ENCODE assay signal across 8 mouse cellular contexts in the genomic region with DNA sequence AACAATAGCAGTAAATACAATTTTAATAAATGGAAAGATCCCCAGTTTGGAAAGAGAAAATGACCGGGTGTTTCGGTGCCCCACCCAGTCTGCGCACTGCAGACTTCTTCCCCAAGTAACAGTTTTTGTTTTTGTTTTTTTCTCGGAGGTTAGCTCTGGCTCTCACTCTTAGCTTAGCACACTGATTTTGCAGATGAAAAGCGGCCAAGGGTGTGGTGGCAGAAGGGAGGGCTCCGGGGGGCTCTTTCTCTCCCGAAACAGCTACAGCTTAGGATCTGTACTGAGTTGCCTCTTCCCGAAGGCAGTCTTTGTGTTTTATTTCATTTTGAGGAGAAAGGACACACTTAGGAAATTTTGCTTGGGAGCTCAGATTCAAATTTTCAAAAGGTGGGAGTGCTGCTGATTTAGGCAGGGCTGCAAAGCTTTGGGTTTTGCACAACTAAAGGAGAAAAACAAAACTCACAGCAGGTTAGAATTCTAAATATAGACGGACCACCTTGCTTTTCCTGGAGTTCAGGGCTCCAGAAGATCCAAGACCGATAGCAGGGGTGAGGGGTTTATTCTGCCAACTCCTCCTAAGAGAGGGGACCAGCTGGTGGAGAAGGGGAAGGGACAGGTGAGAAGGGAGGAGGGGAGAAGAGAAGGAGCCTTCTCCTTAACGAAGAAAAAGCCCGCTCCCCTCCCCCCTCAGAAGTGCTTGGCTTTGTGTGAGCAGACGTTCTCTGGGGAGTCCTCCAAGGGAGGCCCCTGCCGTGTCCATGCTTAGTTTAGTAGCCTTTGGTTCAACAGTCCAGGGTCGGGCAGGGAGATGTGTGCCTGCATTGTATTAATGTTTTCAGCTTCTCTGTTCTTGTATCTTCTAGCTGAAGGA. TPM values are rescaled to one million over a fixed set of nuclear protein-coding genes. Genes with fewer than 3 reads are reported as not detected.
DNase-seq lines count a peak whose midpoint lies in the region; ATAC-seq and TF ChIP-seq lines count a peak whose summit lies in the region.

No protein-coding gene starts in this region.

- intact Hi-C loops in heart, postnatal 25 days (cut with DNase I) = loop anchor here (5.0 kb wide), 1 partner anchor 54 kb away; no protein-coding TSS in a partner anchor

- no peak for DNase-seq in heart, embryonic 10.5 days (ENCODE audit: low spot score)
- DNase-seq in heart, postnatal 25 days (ENCODE audit: low spot score) = no peak
- peak; percentile 33 for DNase-seq in brain, adult 2 months (ENCODE audit: low read depth, low spot score)
- no peak for DNase-seq in heart, postnatal 0 days (ENCODE audit: low spot score)
- DNase-seq in neural tube, embryonic 11.5 days (ENCODE audit: low spot score) = peak; percentile 76
- DNase-seq in kidney, adult 11 months = no peak

- WGBS in heart, embryonic 10.5 days = 23% methylated on average over 15 of the region's 15 CpGs
- WGBS in heart, postnatal 0 days = 31% methylated on average over 15 of the region's 15 CpGs
- 17% methylated on average over 15 of the region's 15 CpGs for WGBS in neural tube, embryonic 11.5 days

- no peak for ATAC-seq in heart, postnatal 0 days (ENCODE audit: insufficient read depth, low read depth)
- ATAC-seq in neural tube, embryonic 11.5 days (ENCODE audit: insufficient read depth, low FRiP score, low TSS enrichment) = 0 out of 2 replicates have a peak, but pooled peaks have one; percentile 16
- no peak for ATAC-seq in activated CD4-positive, CD25-positive, alpha-beta regulatory T cell, adult 4 months
- ATAC-seq in frontal cortex, adult (ENCODE audit: low TSS enrichment) = no peak

- no peak for TF ChIP-seq CTCF in heart, postnatal 0 days (IDR thresholded peaks at IDR 0.05; ENCODE audit: low read depth)

- H3K9me3 ChIP-seq in heart, embryonic 10.5 days = no peaks in the 10 kb centered on the region
- H3K9me3 ChIP-seq in heart, postnatal 0 days (replicated peaks; ENCODE audit: control insufficient read depth, low read length) = no peaks in the 10 kb centered on the region
- no peaks in the 10 kb centered on the region for H3K9me3 ChIP-seq in neural tube, embryonic 11.5 days (ENCODE audit: control insufficient read depth, low read length)

- H3K4me3 ChIP-seq in heart, embryonic 10.5 days = peak overlapping the region; percentile 19
- no peak overlapping the region for H3K4me3 ChIP-seq in heart, postnatal 0 days (ENCODE audit: low read depth, low read length)
- H3K4me3 ChIP-seq in neural tube, embryonic 11.5 days (ENCODE audit: low read depth, low read length) = peak overlapping the region; percentile 12; the same call in 1 of the 2 replicates

- H3K27me3 ChIP-seq in heart, embryonic 10.5 days (ENCODE audit: insufficient read depth, poor library complexity, severe bottlenecking) = no peaks in the 10 kb centered on the region
- no peaks in the 10 kb centered on the region for H3K27me3 ChIP-seq in heart, postnatal 0 days (ENCODE audit: control insufficient read depth, insufficient read depth, low read length)
- H3K27me3 ChIP-seq in neural tube, embryonic 11.5 days (ENCODE audit: control insufficient read depth, insufficient read depth, low read length) = no peaks in the 10 kb centered on the region

- no peak overlapping the region for H3K4me2 ChIP-seq in heart, postnatal 0 days (ENCODE audit: low read depth, low read length)
- H3K4me2 ChIP-seq in neural tube, embryonic 11.5 days (ENCODE audit: low read depth) = peak overlapping the region; percentile 56

- peaks cover 77% of the 10 kb centered on the region for H3K4me1 ChIP-seq in heart, embryonic 10.5 days
- peaks cover 17% of the 10 kb centered on the region; the same call in 1 of the 2 replicates for H3K4me1 ChIP-seq in heart, postnatal 0 days (ENCODE audit: control insufficient read depth, insufficient read depth)
- H3K4me1 ChIP-seq in neural tube, embryonic 11.5 days (ENCODE audit: control insufficient read depth, insufficient read depth, low read length) = peaks cover 51% of the 10 kb centered on the region

- no peak for TF ChIP-seq EP300 in heart, postnatal 0 days (IDR thresholded peaks at IDR 0.05; ENCODE audit: low read depth)

- H3K9ac ChIP-seq in heart, postnatal 0 days (replicated peaks; ENCODE audit: low read depth, low read length) = 0 out of 2 replicates have a peak overlapping the region, but pooled peaks have one; percentile 24
- peak overlapping the region; percentile 77 for H3K9ac ChIP-seq in neural tube, embryonic 11.5 days (ENCODE audit: low read length)

- H3K36me3 ChIP-seq in heart, embryonic 10.5 days = no peaks in the 10 kb centered on the region
- H3K36me3 ChIP-seq in heart, postnatal 0 days (replicated peaks; ENCODE audit: control insufficient read depth, insufficient read depth, low read length) = no peaks in the 10 kb centered on the region
- no peaks in the 10 kb centered on the region; the same call in 1 of the 2 replicates for H3K36me3 ChIP-seq in neural tube, embryonic 11.5 days (ENCODE audit: control insufficient read depth, insufficient read depth, low read length)

- peak overlapping the region; percentile 94 for H3K27ac ChIP-seq in heart, embryonic 10.5 days
- H3K27ac ChIP-seq in heart, postnatal 0 days (ENCODE audit: low read depth) = peak overlapping the region; percentile 1; the same call in 1 of the 2 replicates
- H3K27ac ChIP-seq in neural tube, embryonic 11.5 days (ENCODE audit: low read depth, low read length) = peak overlapping the region; percentile 89

RNA-seq across cellular contexts. Expression of gene Tuba1a, which starts 37.4 kb away (rescaled TPM):
- polyA plus RNA-seq in heart, embryonic 10.5 days (2016; fragmentation: Nextera tagmentation; extraction: Ambion mirVana) = 1,319 and 1,394 TPM in 2 replicates
- 100 to 1,000 TPM in 1 of 2 experiments, 10 to 100 TPM in 1; 99.4 to 105 TPM for total RNA-seq in heart, postnatal 25 days (2021)
- total RNA-seq in heart, postnatal 0 days (2014; rRNA removed; ENCODE audit: low replicate concordance) = 1,016 and 1,136 TPM in 2 replicates
- polyA plus RNA-seq in heart, postnatal 0 days (2015; fragmentation: Nextera tagmentation; extraction: Ambion mirVana) = 404 and 408 TPM in 2 replicates
- polyA plus RNA-seq in neural tube, embryonic 11.5 days (2014; fragmentation: Nextera tagmentation; extraction: Ambion mirVana) = 8,277 and 8,733 TPM in 2 replicates
- 100 to 1,000 TPM; 243 to 273 TPM for polyA plus RNA-seq in activated CD4-positive, CD25-positive, alpha-beta regulatory T cell, adult 4 months (2017; shearing (Covaris generic))

RNA-seq across cellular contexts. Expression of gene Gm49450, which starts 37.6 kb away (rescaled TPM):
- polyA plus RNA-seq in heart, embryonic 10.5 days (2016; fragmentation: Nextera tagmentation; extraction: Ambion mirVana) = not detected in 2 replicates
- not detected for total RNA-seq in heart, postnatal 25 days (2021)
- total RNA-seq in heart, postnatal 0 days (2014; rRNA removed; ENCODE audit: low replicate concordance) = 78.3 and 158 TPM in 2 replicates
- polyA plus RNA-seq in heart, postnatal 0 days (2015; fragmentation: Nextera tagmentation; extraction: Ambion mirVana) = not detected in 2 replicates
- not detected in 2 replicates for polyA plus RNA-seq in neural tube, embryonic 11.5 days (2014; fragmentation: Nextera tagmentation; extraction: Ambion mirVana)
- not detected for polyA plus RNA-seq in activated CD4-positive, CD25-positive, alpha-beta regulatory T cell, adult 4 months (2017; shearing (Covaris generic))

RNA-seq across cellular contexts. Expression of gene Tuba1c, which starts 38.8 kb away (rescaled TPM):
- polyA plus RNA-seq in heart, embryonic 10.5 days (2016; fragmentation: Nextera tagmentation; extraction: Ambion mirVana) = 172 and 183 TPM in 2 replicates
- 10 to 100 TPM; 33.5 to 33.7 TPM for total RNA-seq in heart, postnatal 25 days (2021)
- total RNA-seq in heart, postnatal 0 days (2014; rRNA removed; ENCODE audit: low replicate concordance) = 309 and 399 TPM in 2 replicates
- 73.8 and 97.1 TPM in 2 replicates for polyA plus RNA-seq in heart, postnatal 0 days (2015; fragmentation: Nextera tagmentation; extraction: Ambion mirVana)
- polyA plus RNA-seq in neural tube, embryonic 11.5 days (2014; fragmentation: Nextera tagmentation; extraction: Ambion mirVana) = 109 and 112 TPM in 2 replicates
- 100 to 1,000 TPM in 1 of 2 experiments, 10 to 100 TPM in 1; 98.3 to 120 TPM for polyA plus RNA-seq in activated CD4-positive, CD25-positive, alpha-beta regulatory T cell, adult 4 months (2017; shearing (Covaris generic))

RNA-seq across cellular contexts. Expression of gene Tuba1b, which starts 56.5 kb away (rescaled TPM):
- 1,935 and 2,007 TPM in 2 replicates for polyA plus RNA-seq in heart, embryonic 10.5 days (2016; fragmentation: Nextera tagmentation; extraction: Ambion mirVana)
- total RNA-seq in heart, postnatal 25 days (2021) = 100 to 1,000 TPM; 163 to 175 TPM
- total RNA-seq in heart, postnatal 0 days (2014; rRNA removed; ENCODE audit: low replicate concordance) = 2,330 and 2,912 TPM in 2 replicates
- 608 and 611 TPM in 2 replicates for polyA plus RNA-seq in heart, postnatal 0 days (2015; fragmentation: Nextera tagmentation; extraction: Ambion mirVana)
- 1,967 and 2,051 TPM in 2 replicates for polyA plus RNA-seq in neural tube, embryonic 11.5 days (2014; fragmentation: Nextera tagmentation; extraction: Ambion mirVana)
- 100 to 1,000 TPM; 510 to 711 TPM for polyA plus RNA-seq in activated CD4-positive, CD25-positive, alpha-beta regulatory T cell, adult 4 months (2017; shearing (Covaris generic))

Comparison
In these comparisons a context has a peak if more than half of its experiments do, and no peak if none do; other contexts are left out.
1. DNase-seq: peak in brain, adult 2 months (single experiment) and neural tube, embryonic 11.5 days (single experiment); none in heart, embryonic 10.5 days (single experiment), heart, postnatal 25 days (single experiment), heart, postnatal 0 days (single experiment) and kidney, adult 11 months (single experiment).
2. H3K27ac ChIP-seq: peak in every context shown above with its lines; median percentile 94 in heart, embryonic 10.5 days; 89 in neural tube, embryonic 11.5 days; 1 in heart, postnatal 0 days.